Mouse (Mus musculus): ENCODE data around the gene Hcst.

- no peak for TF ChIP-seq CTCF (IDR thresholded peaks at IDR 0.05 in 2 of 3, conservative IDR thresholded peaks at IDR 0.05 in 1 of 3; ENCODE audit: control insufficient read depth in 1 of 3, insufficient read depth in 1 of 3, low read depth in 2 of 3, low read length in 3 of 3, poor library complexity in 1 of 3, severe bottlenecking in 1 of 3)
- TF ChIP-seq HCFC1 (IDR thresholded peaks at IDR 0.05; ENCODE audit: low read depth, low read length), result peak; percentile 78
- no peak for TF ChIP-seq UBTF (IDR thresholded peaks at IDR 0.05; ENCODE audit: borderline replicate concordance, insufficient read depth, low read depth, low read length)
- TF ChIP-seq RAD21 (IDR thresholded peaks at IDR 0.05; ENCODE audit: low read depth, low read length), result no peak
- TF ChIP-seq POLR2A (IDR thresholded peaks at IDR 0.05; ENCODE audit: control insufficient read depth in 1 of 2, insufficient read depth in 1 of 2, low read depth in 1 of 2, low read length in 2 of 2, poor library complexity in 1 of 2), result no peak; a peak in 2 of 4 replicates
- TF ChIP-seq ZNF384 (IDR thresholded peaks at IDR 0.05; ENCODE audit: low read depth, low read length), result no peak
- TF ChIP-seq TCF12 (IDR thresholded peaks at IDR 0.05; ENCODE audit: low read depth, low read length), result peak; percentile 22; the same call in 1 of the 2 replicates
- TF ChIP-seq MAZ (IDR thresholded peaks at IDR 0.05; ENCODE audit: low read depth, low read length), result peak; percentile 42; the same call in 1 of the 2 replicates
- TF ChIP-seq SIN3A (IDR thresholded peaks at IDR 0.05; ENCODE audit: low read length), result no peak; the same call in none of the 2 replicates
- TF ChIP-seq MYC (IDR thresholded peaks at IDR 0.05; ENCODE audit: low read depth, low read length), result no peak
- TF ChIP-seq TBP (IDR thresholded peaks at IDR 0.05; ENCODE audit: low read depth, low read length), result no peak
- peak; percentile 58 for TF ChIP-seq MAX (IDR thresholded peaks at IDR 0.05; ENCODE audit: low read length)
- TF ChIP-seq MEF2A (IDR thresholded peaks at IDR 0.05; ENCODE audit: extremely low read depth, insufficient replicate concordance, low read depth, low read length, poor library complexity, severe bottlenecking), result no peak
Observed at GRCm38 (mm10) chr7:30421890-30422435, 2.3 kb upstream of the Hcst start.

Data from MEL (cell line).